Mouse (Mus musculus): ENCODE measurements around the gene Trak1. TPM values are rescaled to one million over a fixed set of nuclear protein-coding genes. Genes with fewer than 3 reads are reported as not detected.

Gene Trak1
- polyA plus RNA-seq, 1 experiment from 2014 or later, result 16.2 TPM

GRCm38 (mm10) chr9:121373107-121373506 is 75.8 kb downstream of the Trak1 start:
- H3K36me3 ChIP-seq (ENCODE audit: insufficient read depth, low read length), result no peaks in the 10 kb centered on the region
- WGBS, result 48% methylated on average over 13 of the region's 13 CpGs
- no peaks in the 10 kb centered on the region for H3K9me3 ChIP-seq (ENCODE audit: low read length)
- no peak overlapping the region for H3K27ac ChIP-seq (ENCODE audit: low read length)
- no peak overlapping the region for H3K4me2 ChIP-seq (replicated peaks; ENCODE audit: low read depth, low read length)
- no peak overlapping the region for H3K4me3 ChIP-seq (ENCODE audit: low read length)
- H3K27me3 ChIP-seq (ENCODE audit: insufficient read depth, low read length), result no peaks in the 10 kb centered on the region; the same call in 1 of the 2 replicates
- peaks cover 45% of the 10 kb centered on the region for H3K4me1 ChIP-seq (ENCODE audit: insufficient read depth, low read length)
- no peak overlapping the region for H3K9ac ChIP-seq (replicated peaks; ENCODE audit: low read length)
- ATAC-seq (ENCODE audit: low FRiP score, low TSS enrichment), result no peak

- Histone ChIP-seq H3K27me3 (ENCODE audit: insufficient read depth, low read length) (no peaks in the 10 kb centered on the region; the same call in 1 of the 2 replicates), H3K27ac (ENCODE audit: low read length) (no peak overlapping the region), H3K4me2 (replicated peaks; ENCODE audit: low read depth, low read length) (no peak overlapping the region), H3K9me3 (ENCODE audit: low read length) (no peaks in the 10 kb centered on the region), H3K9ac (replicated peaks; ENCODE audit: low read length) (no peak overlapping the region), H3K4me3 (ENCODE audit: low read length) (no peak overlapping the region), H3K36me3 (ENCODE audit: insufficient read depth, low read length) (no peaks in the 10 kb centered on the region), H3K4me1 (ENCODE audit: insufficient read depth, low read length) (peaks cover 45% of the 10 kb centered on the region)
- WGBS, result 70% methylated on average over 4 of the region's 4 CpGs
- ATAC-seq (ENCODE audit: low FRiP score, low TSS enrichment), result no peak
Observed at GRCm38 (mm10) chr9:121373512-121373911, 76.2 kb downstream of the Trak1 start.

GRCm38 (mm10) chr9:121374076-121374863 is 77.0 kb downstream of the Trak1 start:
- ATAC-seq (ENCODE audit: low FRiP score, low TSS enrichment), result no peak
- Histone ChIP-seq H3K4me3 (ENCODE audit: low read length) (no peak overlapping the region), H3K4me2 (replicated peaks; ENCODE audit: low read depth, low read length) (no peak overlapping the region), H3K36me3 (ENCODE audit: insufficient read depth, low read length) (no peaks in the 10 kb centered on the region), H3K27ac (ENCODE audit: low read length) (no peak overlapping the region), H3K4me1 (ENCODE audit: insufficient read depth, low read length) (peaks cover 45% of the 10 kb centered on the region), H3K9me3 (ENCODE audit: low read length) (no peaks in the 10 kb centered on the region), H3K27me3 (ENCODE audit: insufficient read depth, low read length) (no peaks in the 10 kb centered on the region; the same call in 1 of the 2 replicates), H3K9ac (replicated peaks; ENCODE audit: low read length) (0 out of 2 replicates have a peak overlapping the region, but pooled peaks have one; percentile 1)
- WGBS, result 32% methylated on average over 9 of the region's 9 CpGs

- no peak overlapping the region for H3K27ac ChIP-seq (ENCODE audit: low read length)
- no peaks in the 10 kb centered on the region; the same call in 1 of the 2 replicates for H3K27me3 ChIP-seq (ENCODE audit: insufficient read depth, low read length)
- peaks cover 40% of the 10 kb centered on the region for H3K4me1 ChIP-seq (ENCODE audit: insufficient read depth, low read length)
- ATAC-seq (ENCODE audit: low FRiP score, low TSS enrichment), result no peak
- no peak overlapping the region for H3K4me3 ChIP-seq (ENCODE audit: low read length)
- H3K9ac ChIP-seq (replicated peaks; ENCODE audit: low read length), result no peak overlapping the region
- H3K4me2 ChIP-seq (replicated peaks; ENCODE audit: low read depth, low read length), result no peak overlapping the region
- 90% methylated on average over 5 of the region's 5 CpGs for WGBS
- H3K9me3 ChIP-seq (ENCODE audit: low read length), result no peaks in the 10 kb centered on the region
- no peaks in the 10 kb centered on the region for H3K36me3 ChIP-seq (ENCODE audit: insufficient read depth, low read length)
Observed at GRCm38 (mm10) chr9:121374864-121375255, 77.6 kb downstream of the Trak1 start.

- no peaks in the 10 kb centered on the region for H3K9me3 ChIP-seq (ENCODE audit: low read length)
- no peaks in the 10 kb centered on the region for H3K27me3 ChIP-seq (ENCODE audit: insufficient read depth, low read length)
- no peak overlapping the region for H3K4me2 ChIP-seq (replicated peaks; ENCODE audit: low read depth, low read length)
- peaks cover 38% of the 10 kb centered on the region for H3K4me1 ChIP-seq (ENCODE audit: insufficient read depth, low read length)
- no peak overlapping the region for H3K27ac ChIP-seq (ENCODE audit: low read length)
- 66% methylated on average over 5 of the region's 5 CpGs for WGBS
- H3K4me3 ChIP-seq (ENCODE audit: low read length), result no peak overlapping the region
- H3K9ac ChIP-seq (replicated peaks; ENCODE audit: low read length), result no peak overlapping the region
- no peak for ATAC-seq (ENCODE audit: low FRiP score, low TSS enrichment)
- no peaks in the 10 kb centered on the region for H3K36me3 ChIP-seq (ENCODE audit: insufficient read depth, low read length)
Observed at GRCm38 (mm10) chr9:121376094-121376493, 78.8 kb downstream of the Trak1 start.

- Histone ChIP-seq H3K27ac (ENCODE audit: low read length) (peak overlapping the region; percentile 56; the same call in 1 of the 2 replicates), H3K9ac (replicated peaks; ENCODE audit: low read length) (0 out of 2 replicates have a peak overlapping the region, but pooled peaks have one; percentile 11), H3K4me3 (ENCODE audit: low read length) (no peak overlapping the region), H3K9me3 (ENCODE audit: low read length) (no peaks in the 10 kb centered on the region), H3K4me2 (replicated peaks; ENCODE audit: low read depth, low read length) (no peak overlapping the region), H3K36me3 (ENCODE audit: insufficient read depth, low read length) (no peaks in the 10 kb centered on the region), H3K27me3 (ENCODE audit: insufficient read depth, low read length) (no peaks in the 10 kb centered on the region), H3K4me1 (ENCODE audit: insufficient read depth, low read length) (peaks cover 24% of the 10 kb centered on the region)
- WGBS, result 47% methylated on average over 8 of the region's 11 CpGs
- ATAC-seq (ENCODE audit: low FRiP score, low TSS enrichment), result peak; percentile 69
Observed at GRCm38 (mm10) chr9:121380310-121380920, 83.1 kb downstream of the Trak1 start.

GRCm38 (mm10) chr9:121381678-121382297 is 84.5 kb downstream of the Trak1 start:
- no peak for ATAC-seq (ENCODE audit: low FRiP score, low TSS enrichment)
- Histone ChIP-seq H3K27ac (ENCODE audit: low read length) (no peak overlapping the region), H3K9me3 (ENCODE audit: low read length) (no peaks in the 10 kb centered on the region), H3K9ac (replicated peaks; ENCODE audit: low read length) (no peak overlapping the region), H3K27me3 (ENCODE audit: insufficient read depth, low read length) (no peaks in the 10 kb centered on the region), H3K4me3 (ENCODE audit: low read length) (no peak overlapping the region), H3K36me3 (ENCODE audit: insufficient read depth, low read length) (no peaks in the 10 kb centered on the region), H3K4me2 (replicated peaks; ENCODE audit: low read depth, low read length) (no peak overlapping the region), H3K4me1 (ENCODE audit: insufficient read depth, low read length) (peaks cover 18% of the 10 kb centered on the region)
- WGBS, result 75% methylated on average over 17 of the region's 17 CpGs

- H3K4me3 ChIP-seq (ENCODE audit: low read length), result no peak overlapping the region
- H3K9me3 ChIP-seq (ENCODE audit: low read length), result no peaks in the 10 kb centered on the region
- no peaks in the 10 kb centered on the region for H3K36me3 ChIP-seq (ENCODE audit: insufficient read depth, low read length)
- no peak overlapping the region for H3K4me2 ChIP-seq (replicated peaks; ENCODE audit: low read depth, low read length)
- H3K4me1 ChIP-seq (ENCODE audit: insufficient read depth, low read length), result peaks cover 18% of the 10 kb centered on the region
- H3K9ac ChIP-seq (replicated peaks; ENCODE audit: low read length), result no peak overlapping the region
- H3K27me3 ChIP-seq (ENCODE audit: insufficient read depth, low read length), result no peaks in the 10 kb centered on the region
- WGBS, result 91% methylated on average over 14 of the region's 14 CpGs
- H3K27ac ChIP-seq (ENCODE audit: low read length), result no peak overlapping the region
- ATAC-seq (ENCODE audit: low FRiP score, low TSS enrichment), result no peak
Observed at GRCm38 (mm10) chr9:121382568-121382967, 85.3 kb downstream of the Trak1 start.

- ATAC-seq (ENCODE audit: low FRiP score, low TSS enrichment), result no peak
- no peaks in the 10 kb centered on the region for H3K9me3 ChIP-seq (ENCODE audit: low read length)
- H3K36me3 ChIP-seq (ENCODE audit: insufficient read depth, low read length), result no peaks in the 10 kb centered on the region
- no peak overlapping the region for H3K27ac ChIP-seq (ENCODE audit: low read length)
- WGBS, result 85% methylated on average over 9 of the region's 9 CpGs
- H3K4me2 ChIP-seq (replicated peaks; ENCODE audit: low read depth, low read length), result no peak overlapping the region
- H3K9ac ChIP-seq (replicated peaks; ENCODE audit: low read length), result no peak overlapping the region
- no peak overlapping the region for H3K4me3 ChIP-seq (ENCODE audit: low read length)
- peaks cover 24% of the 10 kb centered on the region for H3K4me1 ChIP-seq (ENCODE audit: insufficient read depth, low read length)
- H3K27me3 ChIP-seq (ENCODE audit: insufficient read depth, low read length), result no peaks in the 10 kb centered on the region
Observed at GRCm38 (mm10) chr9:121383180-121383586, 85.9 kb downstream of the Trak1 start.

Data from kidney, embryonic 16.5 days (tissue).